Mouse (Mus musculus) C2C12 (cell line): ENCODE results near the gene Tnr. TPM values are rescaled to one million over a fixed set of nuclear protein-coding genes. Genes with fewer than 3 reads are reported as not detected.

Experiments used
- H3K27me3 ChIP-seq: one replicate; pipeline ENCODE4 v1.6.1; 2011; ENCODE audit not compliant: control insufficient read depth, insufficient read depth, insufficient read length
- H3K36me3 ChIP-seq: one replicate; pipeline ENCODE4 v1.6.1; 2011; ENCODE audit not compliant: control insufficient read depth, insufficient read depth
- H3K4me3 ChIP-seq: one replicate; pipeline ENCODE4 v1.5.1; 2011; ENCODE audit warnings: mild to moderate bottlenecking, control low read depth; ENCODE audit not compliant: poor library complexity, insufficient read depth, severe bottlenecking
- H3K79me2 ChIP-seq: one replicate; pipeline ENCODE4 v1.6.1; 2011; ENCODE audit not compliant: control insufficient read depth, insufficient read depth
- H3K79me3 ChIP-seq: one replicate; pipeline ENCODE4 v1.6.1; 2011; ENCODE audit warnings: low read depth, control low read depth
- H3ac ChIP-seq: one replicate; pipeline ENCODE3; 2011; ENCODE audit warnings: low read depth; ENCODE audit not compliant: control insufficient read depth, insufficient read length
- CEBPB ChIP-seq: IDR thresholded peaks from one replicate; pipeline ENCODE4 v1.6.1; 2011; ENCODE audit warnings: low read depth, mild to moderate bottlenecking, control low read depth, moderate library complexity
- CTCF ChIP-seq: IDR thresholded peaks from one replicate; pipeline ENCODE4 v1.5.1; 2011; ENCODE audit not compliant: control insufficient read depth, insufficient read depth, insufficient read length
- FOSL1 ChIP-seq: IDR thresholded peaks from one replicate; pipeline ENCODE4 v1.8.0; 2011; ENCODE audit warnings: mild to moderate bottlenecking, low read length; ENCODE audit not compliant: poor library complexity, insufficient read depth, severe bottlenecking
- MAX ChIP-seq: IDR thresholded peaks from one replicate; pipeline ENCODE4 v1.6.1; 2011; ENCODE audit warnings: mild to moderate bottlenecking, control low read depth
- MYOD1 ChIP-seq: IDR thresholded peaks from one replicate; pipeline ENCODE4 v1.6.1; 2011; ENCODE audit warnings: low read depth; ENCODE audit not compliant: control insufficient read depth, insufficient read length
- MYOG ChIP-seq: IDR thresholded peaks from one replicate; pipeline ENCODE4 v1.6.1; 2011; ENCODE audit not compliant: control insufficient read depth, insufficient read length; ENCODE audit errors: extremely low read depth
- USF1 ChIP-seq: IDR thresholded peaks from one replicate; pipeline ENCODE4 v1.6.1; 2011; ENCODE audit warnings: low read depth, mild to moderate bottlenecking, control low read depth, moderate library complexity
- polyA plus RNA-seq: library from polyadenylated mRNA; unstranded; fragments of >200 nt; fragmentation: generic; extraction: Trizol; gene quantifications from one replicate; pipeline ENCODE4 v1.2.1, GENCODE M21; 2012; ENCODE audit warnings: missing spikeins

Tnr gene
- polyA plus RNA-seq, 1 experiment = under 0.01 TPM

GRCm38 (mm10) chr1:159551591-159552442 lies 28.2 kb downstream of the Tnr start:
- no peaks in the 10 kb centered on the region for H3K36me3 ChIP-seq
- no peaks in the 10 kb centered on the region for H3K79me3 ChIP-seq
- H3K4me3 ChIP-seq = no peak overlapping the region
- no peaks in the 10 kb centered on the region for H3K79me2 ChIP-seq
- no peak overlapping the region for H3ac ChIP-seq
- TF ChIP-seq FOSL1 (no peak), MYOG (no peak), USF1 (no peak)
- H3K27me3 ChIP-seq = peaks cover 10% of the 10 kb centered on the region

GRCm38 (mm10) chr1:159561616-159562015 lies 38.0 kb downstream of the Tnr start:
- Histone ChIP-seq H3ac (no peak overlapping the region), H3K79me2 (no peaks in the 10 kb centered on the region), H3K36me3 (no peaks in the 10 kb centered on the region), H3K4me3 (no peak overlapping the region), H3K27me3 (peaks cover 3% of the 10 kb centered on the region), H3K79me3 (no peaks in the 10 kb centered on the region)
- TF ChIP-seq CTCF = no peak
- no peak for TF ChIP-seq USF1

GRCm38 (mm10) chr1:159565129-159565528 lies 41.6 kb downstream of the Tnr start:
- peaks cover 3% of the 10 kb centered on the region for H3K27me3 ChIP-seq
- no peak overlapping the region for H3K4me3 ChIP-seq
- H3K36me3 ChIP-seq = no peaks in the 10 kb centered on the region
- TF ChIP-seq MYOD1 (no peak), USF1 (no peak), CEBPB (no peak), MAX (no peak), CTCF (no peak), MYOG (no peak), FOSL1 (no peak)
- H3K79me3 ChIP-seq = no peaks in the 10 kb centered on the region
- H3K79me2 ChIP-seq = no peaks in the 10 kb centered on the region
- H3ac ChIP-seq = no peak overlapping the region

- Histone ChIP-seq H3K79me2 (no peaks in the 10 kb centered on the region), H3K4me3 (no peak overlapping the region), H3ac (no peak overlapping the region), H3K36me3 (no peaks in the 10 kb centered on the region), H3K27me3 (peaks cover 3% of the 10 kb centered on the region), H3K79me3 (no peaks in the 10 kb centered on the region)
- no peak for TF ChIP-seq CEBPB
- no peak for TF ChIP-seq CTCF
- TF ChIP-seq FOSL1 = no peak
- TF ChIP-seq MYOD1 = no peak
- TF ChIP-seq MYOG = no peak
- TF ChIP-seq USF1 = no peak
- TF ChIP-seq MAX = no peak
Measured at GRCm38 (mm10) chr1:159566046-159566445, 42.5 kb downstream of the Tnr start.

- Histone ChIP-seq H3K79me2 (no peaks in the 10 kb centered on the region), H3K27me3 (peaks cover 3% of the 10 kb centered on the region), H3K79me3 (no peaks in the 10 kb centered on the region), H3K36me3 (no peaks in the 10 kb centered on the region), H3K4me3 (no peak overlapping the region), H3ac (no peak overlapping the region)
- TF ChIP-seq CTCF = no peak
- no peak for TF ChIP-seq MAX
- TF ChIP-seq MYOD1 = no peak
- no peak for TF ChIP-seq FOSL1
- TF ChIP-seq USF1 = no peak
- no peak for TF ChIP-seq CEBPB
- no peak for TF ChIP-seq MYOG
Measured at GRCm38 (mm10) chr1:159567171-159567570, 43.6 kb downstream of the Tnr start.

GRCm38 (mm10) chr1:159570270-159570669 lies 46.7 kb downstream of the Tnr start:
- no peak overlapping the region for H3ac ChIP-seq
- no peak overlapping the region for H3K4me3 ChIP-seq
- H3K27me3 ChIP-seq = peaks cover 2% of the 10 kb centered on the region
- H3K79me3 ChIP-seq = no peaks in the 10 kb centered on the region
- no peaks in the 10 kb centered on the region for H3K36me3 ChIP-seq
- TF ChIP-seq MAX (no peak), MYOG (no peak)
- H3K79me2 ChIP-seq = no peaks in the 10 kb centered on the region
